Mouse (Mus musculus): Measurements from ENCODE around the gene Herc4. TPM values are rescaled to one million over a fixed set of nuclear protein-coding genes. Genes with fewer than 3 reads are reported as not detected.
"Not testable (repeated sequence)": the region's sequence is repeated elsewhere in the genome, so short reads cannot be mapped to it uniquely, and the experiment has no call there.

Herc4 gene
- polyA plus RNA-seq, 1 experiment from 2014 or later = 38.2 TPM

GRCm38 (mm10) chr10:63336901-63337300 lies 93.3 kb downstream of the Herc4 start:
- Histone ChIP-seq H3K27ac (no peak overlapping the region), H3K4me1 (peaks cover 17% of the 10 kb centered on the region), H3K36me3 (peaks cover 28% of the 10 kb centered on the region), H3K9ac (no peak overlapping the region), H3K9me3 (no peaks in the 10 kb centered on the region), H3K4me2 (peak overlapping the region; percentile 84), H3K27me3 (no peaks in the 10 kb centered on the region), H3K4me3 (peak overlapping the region; percentile 80)
- no peak for ATAC-seq (ENCODE audit: borderline replicate concordance, extremely low read depth, low FRiP score, low TSS enrichment)
- WGBS = 44% methylated on average over 13 of the region's 13 CpGs

DNA sequence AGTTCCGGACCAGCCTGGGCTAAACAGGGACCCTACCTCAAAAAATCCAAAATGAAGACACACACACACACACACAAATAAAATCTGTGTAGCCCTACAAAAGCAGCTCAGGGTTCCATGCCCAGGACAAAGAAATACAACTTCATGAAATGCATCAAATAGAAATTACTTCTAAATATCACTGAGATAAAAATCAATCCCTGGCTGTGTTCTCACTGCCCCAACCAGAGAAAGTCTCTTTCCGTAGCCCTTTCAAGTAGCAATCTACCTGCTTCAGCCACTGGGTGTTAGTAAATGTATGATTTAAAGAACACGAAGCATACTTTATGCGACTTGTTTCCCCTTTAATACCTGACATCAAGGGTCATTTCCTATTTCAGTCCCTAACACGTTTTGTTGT lies 93.7 kb downstream of the Herc4 start:
- Histone ChIP-seq H3K36me3 (peaks cover 26% of the 10 kb centered on the region), H3K9me3 (no peaks in the 10 kb centered on the region), H3K4me2 (peak overlapping the region; percentile 84), H3K4me3 (peak overlapping the region; percentile 80), H3K27ac (no peak overlapping the region), H3K9ac (peak overlapping the region; percentile 91; the same call in 1 of the 2 replicates), H3K27me3 (no peaks in the 10 kb centered on the region), H3K4me1 (peaks cover 17% of the 10 kb centered on the region)
- 23% methylated on average over 5 of the region's 5 CpGs for WGBS
- ATAC-seq (ENCODE audit: borderline replicate concordance, extremely low read depth, low FRiP score, low TSS enrichment) = no peak

- Histone ChIP-seq H3K4me3 (peak overlapping the region; percentile 80), H3K9me3 (no peaks in the 10 kb centered on the region), H3K9ac (peak overlapping the region; percentile 91), H3K4me2 (peak overlapping the region; percentile 84), H3K36me3 (peaks cover 18% of the 10 kb centered on the region), H3K27ac (peak overlapping the region; percentile 96), H3K4me1 (peaks cover 17% of the 10 kb centered on the region), H3K27me3 (no peaks in the 10 kb centered on the region)
- peak; percentile 85 for ATAC-seq (ENCODE audit: borderline replicate concordance, extremely low read depth, low FRiP score, low TSS enrichment)
- WGBS = under 1% methylated on average over 80 of the region's 113 CpGs
Observed at GRCm38 (mm10) chr10:63337951-63338836, 94.6 kb downstream of the Herc4 start.

DNA sequence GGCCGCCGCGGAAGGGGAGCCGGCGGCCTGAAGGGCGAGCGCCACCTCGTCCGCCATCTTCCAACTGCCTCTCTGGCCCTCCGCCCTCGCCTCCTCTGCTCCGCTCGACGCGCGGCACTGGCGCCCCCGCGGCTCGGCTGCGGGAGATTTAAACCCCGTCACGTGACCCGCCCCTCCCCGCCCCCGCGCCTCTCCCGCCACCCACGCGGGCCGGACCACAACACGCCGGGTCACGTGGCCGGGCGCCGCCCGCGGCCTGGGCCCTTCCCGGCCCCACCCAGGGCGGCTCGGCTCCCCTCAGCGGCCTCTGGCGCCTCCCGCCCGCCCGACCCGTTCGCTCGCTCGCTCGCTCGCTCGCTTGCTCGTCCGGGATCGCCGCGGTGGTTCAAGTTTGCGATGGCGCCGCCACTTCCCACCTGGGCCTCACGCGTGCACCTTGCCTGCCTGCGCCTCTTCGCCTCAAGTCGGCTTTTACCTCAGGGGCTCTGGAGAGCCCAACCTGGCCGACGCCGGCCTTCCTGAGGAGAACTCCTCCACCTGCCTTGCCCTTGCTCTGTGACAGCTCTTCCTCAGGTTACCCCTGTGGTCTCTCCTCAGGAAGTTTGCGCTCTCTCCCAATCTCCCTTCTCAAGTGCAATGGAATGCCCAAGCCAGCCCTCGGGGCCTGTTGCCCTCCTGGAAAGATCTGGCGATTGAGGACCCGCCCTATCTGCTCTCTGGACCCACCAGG lies 95.5 kb downstream of the Herc4 start:
- ATAC-seq (ENCODE audit: borderline replicate concordance, extremely low read depth, low FRiP score, low TSS enrichment) = peak; percentile 98
- H3K27me3 ChIP-seq = no peaks in the 10 kb centered on the region
- H3K4me1 ChIP-seq = peaks cover 17% of the 10 kb centered on the region
- H3K9ac ChIP-seq = peak overlapping the region; percentile 91
- peak overlapping the region; percentile 80 for H3K4me3 ChIP-seq
- WGBS = 1% methylated on average over 66 of the region's 74 CpGs
- H3K27ac ChIP-seq = peak overlapping the region; percentile 96
- H3K36me3 ChIP-seq = peaks cover 10% of the 10 kb centered on the region; the same call in 1 of the 2 replicates
- no peaks in the 10 kb centered on the region for H3K9me3 ChIP-seq
- peak overlapping the region; percentile 84 for H3K4me2 ChIP-seq

GRCm38 (mm10) chr10:63341351-63341750 lies 97.7 kb downstream of the Herc4 start:
- no peaks in the 10 kb centered on the region for H3K9me3 ChIP-seq
- H3K4me3 ChIP-seq = no peak overlapping the region
- no peak overlapping the region for H3K4me2 ChIP-seq
- H3K9ac ChIP-seq = no peak overlapping the region
- H3K27me3 ChIP-seq = no peaks in the 10 kb centered on the region
- H3K27ac ChIP-seq = no peak overlapping the region
- peaks cover 17% of the 10 kb centered on the region for H3K4me1 ChIP-seq
- H3K36me3 ChIP-seq = no peaks in the 10 kb centered on the region
- WGBS = 85% methylated on average over 2 of the region's 2 CpGs
- ATAC-seq (ENCODE audit: borderline replicate concordance, extremely low read depth, low FRiP score, low TSS enrichment) = no peak

GRCm38 (mm10) chr10:63344751-63345150 lies 101.1 kb downstream of the Herc4 start:
- no peak for ATAC-seq (ENCODE audit: borderline replicate concordance, extremely low read depth, low FRiP score, low TSS enrichment)
- H3K27me3 ChIP-seq = no peaks in the 10 kb centered on the region

GRCm38 (mm10) chr10:63348291-63348690 lies 104.7 kb downstream of the Herc4 start:
- Histone ChIP-seq H3K36me3 (no peaks in the 10 kb centered on the region), H3K27me3 (no peaks in the 10 kb centered on the region), H3K27ac (no peak overlapping the region), H3K9ac (no peak overlapping the region), H3K4me2 (no peak overlapping the region), H3K9me3 (no peaks in the 10 kb centered on the region), H3K4me3 (no peak overlapping the region), H3K4me1 (no peaks in the 10 kb centered on the region)
- WGBS = 65% methylated on average over 3 of the region's 3 CpGs
- no peak for ATAC-seq (ENCODE audit: borderline replicate concordance, extremely low read depth, low FRiP score, low TSS enrichment)

More at GRCm38 (mm10) chr10:63344751-63345150, 101.1 kb downstream of the Herc4 start:
- no peak overlapping the region for H3K9ac ChIP-seq
- 97% methylated on average over 3 of the region's 3 CpGs for WGBS
- H3K4me3 ChIP-seq = no peak overlapping the region
- no peak overlapping the region for H3K27ac ChIP-seq
- no peak overlapping the region for H3K4me2 ChIP-seq
- H3K4me1 ChIP-seq = no peaks in the 10 kb centered on the region
- H3K36me3 ChIP-seq = no peaks in the 10 kb centered on the region
- no peaks in the 10 kb centered on the region for H3K9me3 ChIP-seq

DNA sequence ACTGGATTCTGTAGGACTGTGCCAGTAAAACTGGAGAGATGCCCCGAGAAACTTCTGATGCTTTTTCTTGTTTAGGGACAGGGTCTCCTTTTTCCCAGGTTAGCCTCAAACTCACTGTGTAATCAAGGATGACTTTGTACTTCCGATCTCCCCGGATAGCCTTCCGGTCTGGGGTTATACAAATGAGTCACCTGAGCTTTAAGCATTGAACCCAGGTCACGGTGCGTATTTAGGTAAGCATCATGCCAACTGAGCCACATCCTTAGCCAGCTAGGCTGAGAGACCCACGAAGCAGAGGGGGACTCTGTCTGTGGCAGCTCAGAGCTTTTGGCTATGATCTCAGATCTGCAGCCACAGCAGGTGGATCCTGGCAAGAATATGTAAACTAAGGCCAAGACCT lies 107.1 kb downstream of the Herc4 start:
- Histone ChIP-seq H3K27ac (no peak overlapping the region), H3K4me2 (no peak overlapping the region), H3K36me3 (no peaks in the 10 kb centered on the region), H3K9ac (no peak overlapping the region), H3K4me1 (no peaks in the 10 kb centered on the region), H3K4me3 (no peak overlapping the region), H3K9me3 (no peaks in the 10 kb centered on the region), H3K27me3 (no peaks in the 10 kb centered on the region)
- 87% methylated on average over 7 of the region's 7 CpGs for WGBS
- no peak for ATAC-seq (ENCODE audit: borderline replicate concordance, extremely low read depth, low FRiP score, low TSS enrichment)

DNA sequence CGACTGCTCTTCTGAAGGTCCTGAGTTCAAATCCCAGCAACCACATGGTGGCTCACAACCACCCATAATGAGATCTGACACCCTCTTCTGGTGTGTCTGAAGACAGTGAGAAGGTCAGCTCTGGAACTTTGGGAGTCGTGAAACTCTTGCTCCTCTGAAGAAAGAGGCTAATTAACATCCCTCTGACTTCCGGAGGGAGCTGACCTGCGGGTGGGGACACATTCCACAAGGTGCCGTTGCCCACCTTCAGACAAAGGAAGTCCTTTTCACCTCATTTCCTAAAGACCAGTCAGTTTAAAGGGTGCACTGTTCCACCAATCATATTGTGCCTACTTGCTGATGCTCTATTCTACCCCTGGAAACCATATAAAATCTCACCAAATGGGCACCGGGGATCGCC lies 107.5 kb downstream of the Herc4 start:
- not testable (repeated sequence) for H3K9me3 ChIP-seq; H3K4me2 ChIP-seq; H3K27me3 ChIP-seq; H3K36me3 ChIP-seq; H3K4me3 ChIP-seq; H3K4me1 ChIP-seq; H3K9ac ChIP-seq; ATAC-seq (ENCODE audit: borderline replicate concordance, extremely low read depth, low FRiP score, low TSS enrichment); H3K27ac ChIP-seq
- 82% methylated on average over 7 of the region's 7 CpGs for WGBS

DNA sequence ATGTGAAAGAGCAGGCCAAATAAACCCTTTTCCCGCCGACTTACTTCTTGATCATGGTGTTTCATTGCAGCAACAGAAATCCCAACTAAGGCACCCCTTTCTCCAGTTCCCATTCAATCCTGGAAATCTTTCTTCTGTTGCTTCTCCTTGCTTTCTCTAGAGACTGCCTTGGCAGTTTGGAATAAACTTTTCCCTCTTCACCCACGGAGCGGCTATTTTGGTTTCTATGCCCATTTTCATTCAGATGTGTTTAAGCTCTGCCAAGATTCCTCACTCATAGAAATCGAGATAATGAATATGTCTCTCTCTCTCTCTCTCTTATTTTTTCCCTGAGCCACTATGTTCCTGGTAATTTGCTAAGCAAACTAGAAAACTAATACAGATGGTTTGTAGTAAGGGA lies 108.5 kb downstream of the Herc4 start:
- no peaks in the 10 kb centered on the region for H3K27me3 ChIP-seq
- no peak overlapping the region for H3K4me2 ChIP-seq
- WGBS = 79% methylated on average over 5 of the region's 5 CpGs
- no peak overlapping the region for H3K27ac ChIP-seq
- no peaks in the 10 kb centered on the region for H3K4me1 ChIP-seq
- H3K4me3 ChIP-seq = no peak overlapping the region
- no peak for ATAC-seq (ENCODE audit: borderline replicate concordance, extremely low read depth, low FRiP score, low TSS enrichment)
- H3K9ac ChIP-seq = no peak overlapping the region
- H3K9me3 ChIP-seq = no peaks in the 10 kb centered on the region
- H3K36me3 ChIP-seq = no peaks in the 10 kb centered on the region

- no peaks in the 10 kb centered on the region for H3K36me3 ChIP-seq
- H3K27ac ChIP-seq = no peak overlapping the region
- H3K4me2 ChIP-seq = no peak overlapping the region
- H3K9ac ChIP-seq = no peak overlapping the region
- ATAC-seq (ENCODE audit: borderline replicate concordance, extremely low read depth, low FRiP score, low TSS enrichment) = no peak
- H3K9me3 ChIP-seq = no peaks in the 10 kb centered on the region
- H3K4me3 ChIP-seq = no peak overlapping the region
- WGBS = 65% methylated on average over 1 of the region's 1 CpGs
- H3K4me1 ChIP-seq = no peaks in the 10 kb centered on the region
- no peaks in the 10 kb centered on the region for H3K27me3 ChIP-seq
Observed at GRCm38 (mm10) chr10:63360502-63360901, 116.9 kb downstream of the Herc4 start.

- H3K27ac ChIP-seq = no peak overlapping the region
- H3K9ac ChIP-seq = no peak overlapping the region
- H3K9me3 ChIP-seq = no peaks in the 10 kb centered on the region
- no peak for ATAC-seq (ENCODE audit: borderline replicate concordance, extremely low read depth, low FRiP score, low TSS enrichment)
- H3K27me3 ChIP-seq = no peaks in the 10 kb centered on the region
- no peaks in the 10 kb centered on the region for H3K4me1 ChIP-seq
- H3K36me3 ChIP-seq = no peaks in the 10 kb centered on the region
- 57% methylated on average over 7 of the region's 7 CpGs for WGBS
- no peak overlapping the region for H3K4me2 ChIP-seq
- no peak overlapping the region for H3K4me3 ChIP-seq
Observed at GRCm38 (mm10) chr10:63365918-63366455, 122.4 kb downstream of the Herc4 start.

Data from lung, embryonic 15.5 days (tissue).